In the genomic region with DNA sequence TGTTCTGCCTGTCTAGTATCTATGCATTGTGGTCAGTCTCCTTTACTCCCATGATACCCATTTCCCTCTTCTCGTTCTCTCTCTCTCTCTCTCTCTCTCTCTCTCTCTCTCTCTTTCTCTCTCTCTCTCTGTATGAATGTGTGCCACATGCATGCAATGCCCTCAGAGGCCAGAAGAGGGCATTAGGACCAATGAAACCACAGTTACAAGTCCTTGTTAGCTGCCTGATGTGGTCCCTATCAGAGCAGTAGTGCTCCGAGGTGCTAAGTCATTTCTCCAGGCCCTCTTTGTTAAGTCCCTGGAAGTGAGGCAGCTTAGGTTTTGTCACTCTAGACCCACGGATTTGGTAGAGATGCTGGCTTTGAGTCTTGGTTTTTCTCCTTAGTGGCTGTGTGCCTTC, we compare ENCODE assay signal across 10 mouse cellular contexts.
DNase-seq lines count a peak whose midpoint lies in the region; ATAC-seq lines count a peak whose summit lies in the region.
"Had no signal": no experiment of that assay in that cellular context is flagged by ENCODE, and none has a peak within 500 bp of the region (broad histone marks: within the 10 kb centered on the region; RNA-seq: fewer than 3 reads in every experiment).

No protein-coding gene starts in this region.

- peaks cover 25% of the 10 kb centered on the region; the same call in 1 of the 2 replicates for H3K4me1 ChIP-seq in intestine, embryonic 14.5 days (replicated peaks; ENCODE audit: control insufficient read depth, insufficient read depth, low read length)
- H3K4me1 ChIP-seq in intestine, embryonic 16.5 days (ENCODE audit: control insufficient read depth, insufficient read depth, low read length) = peaks cover 5% of the 10 kb centered on the region; the same call in 1 of the 2 replicates
- H3K4me1 ChIP-seq in embryonic facial prominence, embryonic 11.5 days (ENCODE audit: control insufficient read depth, insufficient read depth, low read length) = no peaks in the 10 kb centered on the region

- H3K36me3 ChIP-seq in intestine, embryonic 14.5 days (ENCODE audit: control insufficient read depth, insufficient read depth, low read length) = no peaks in the 10 kb centered on the region
- H3K36me3 ChIP-seq in intestine, embryonic 16.5 days (ENCODE audit: control insufficient read depth, insufficient read depth, low read length) = no peaks in the 10 kb centered on the region
- no peaks in the 10 kb centered on the region for H3K36me3 ChIP-seq in embryonic facial prominence, embryonic 11.5 days (replicated peaks; ENCODE audit: control insufficient read depth, insufficient read depth, low read depth, low read length)

- no peak for ATAC-seq in intestine, embryonic 14.5 days (replicated peaks; ENCODE audit: low FRiP score, low TSS enrichment, low read depth)
- no peak for ATAC-seq in intestine, embryonic 16.5 days
- no peak for ATAC-seq in embryonic facial prominence, embryonic 11.5 days (replicated peaks; ENCODE audit: insufficient number of reproducible peaks, low FRiP score, low TSS enrichment, low read depth)
- ATAC-seq in erythroid progenitor cell, adult 5-6 weeks (replicated peaks; ENCODE audit: low FRiP score, poor library complexity, severe bottlenecking) = no peak
- no peak for ATAC-seq in megakaryocyte, adult 5-6 weeks (ENCODE audit: poor library complexity, severe bottlenecking)
- ATAC-seq: activated CD4-positive, CD25-positive, alpha-beta regulatory T cell, adult 4 months had no signal

- DNase-seq in intestine, embryonic 14.5 days (ENCODE audit: low spot score) = peak; percentile 61
- peak; percentile 12 for DNase-seq in thymus, postnatal 4 days
- DNase-seq in thymus, postnatal 14 days = no peak
- DNase-seq in embryonic facial prominence, embryonic 11.5 days (ENCODE audit: low spot score) = peak; percentile 54
- no peak for DNase-seq in spleen, postnatal 4 days (ENCODE audit: low spot score in 2 of 2)
- DNase-seq: gastrocnemius, postnatal 14 days had no signal

- no peak overlapping the region for H3K9ac ChIP-seq in intestine, embryonic 14.5 days (ENCODE audit: low read length)
- no peak overlapping the region for H3K9ac ChIP-seq in intestine, embryonic 16.5 days (ENCODE audit: low read depth, low read length)
- no peak overlapping the region for H3K9ac ChIP-seq in embryonic facial prominence, embryonic 11.5 days (replicated peaks; ENCODE audit: low read length)

- H3K9me3 ChIP-seq in intestine, embryonic 14.5 days (ENCODE audit: control insufficient read depth, low read length) = no peaks in the 10 kb centered on the region
- no peaks in the 10 kb centered on the region for H3K9me3 ChIP-seq in intestine, embryonic 16.5 days (ENCODE audit: control insufficient read depth, low read length)
- H3K9me3 ChIP-seq in embryonic facial prominence, embryonic 11.5 days (replicated peaks; ENCODE audit: control insufficient read depth, low read length) = no peaks in the 10 kb centered on the region

- no peaks in the 10 kb centered on the region for H3K27me3 ChIP-seq in intestine, embryonic 14.5 days (replicated peaks; ENCODE audit: control insufficient read depth, insufficient read depth, low read length)
- no peaks in the 10 kb centered on the region for H3K27me3 ChIP-seq in intestine, embryonic 16.5 days (replicated peaks; ENCODE audit: control insufficient read depth, insufficient read depth, low read length)
- no peaks in the 10 kb centered on the region for H3K27me3 ChIP-seq in embryonic facial prominence, embryonic 11.5 days (ENCODE audit: control insufficient read depth, insufficient read depth, low read length)

- no peak overlapping the region for H3K27ac ChIP-seq in intestine, embryonic 14.5 days (ENCODE audit: low read depth)
- H3K27ac ChIP-seq in intestine, embryonic 16.5 days (ENCODE audit: low read length) = no peak overlapping the region
- no peak overlapping the region for H3K27ac ChIP-seq in embryonic facial prominence, embryonic 11.5 days (replicated peaks; ENCODE audit: low read depth, low read length)

- WGBS in intestine, embryonic 14.5 days = 47% methylated on average over 3 of the region's 3 CpGs
- 37% methylated on average over 3 of the region's 3 CpGs for WGBS in intestine, embryonic 16.5 days
- 25% methylated on average over 3 of the region's 3 CpGs for WGBS in embryonic facial prominence, embryonic 11.5 days

- no peak overlapping the region for H3K4me2 ChIP-seq in intestine, embryonic 14.5 days (ENCODE audit: low read length)
- H3K4me2 ChIP-seq in intestine, embryonic 16.5 days (ENCODE audit: low read depth, low read length) = no peak overlapping the region
- no peak overlapping the region for H3K4me2 ChIP-seq in embryonic facial prominence, embryonic 11.5 days (ENCODE audit: low read depth, low read length)

- H3K4me3 ChIP-seq in intestine, embryonic 14.5 days (ENCODE audit: low read depth, low read length) = no peak overlapping the region
- H3K4me3 ChIP-seq in intestine, embryonic 16.5 days (ENCODE audit: low read length) = no peak overlapping the region
- H3K4me3 ChIP-seq in embryonic facial prominence, embryonic 11.5 days (ENCODE audit: low read depth, low read length) = no peak overlapping the region

Comparison
In these comparisons a context has a peak if more than half of its experiments do, and no peak if none do; other contexts are left out.
1. DNase-seq: peak in intestine, embryonic 14.5 days (single experiment), thymus, postnatal 4 days (single experiment) and embryonic facial prominence, embryonic 11.5 days (single experiment); none in thymus, postnatal 14 days (single experiment) and spleen, postnatal 4 days (0 of 2).